Mouse (Mus musculus): ENCODE results near the gene Mfsd12. TPM values are rescaled to one million over a fixed set of nuclear protein-coding genes. Genes with fewer than 3 reads are reported as not detected.

Gene Mfsd12
- total RNA-seq, 1 experiment, result 28.7 TPM

GRCm38 (mm10) chr10:81322444-81322843 is 34.8 kb upstream of the Mfsd12 start:
- TF ChIP-seq ZNF384 (IDR thresholded peaks at IDR 0.05; ENCODE audit: low read depth, low read length) (no peak), CHD2 (IDR thresholded peaks at IDR 0.05; ENCODE audit: low read depth, low read length) (no peak), MAFK (IDR thresholded peaks at IDR 0.05; ENCODE audit: insufficient read depth, low read depth, low read length) (no peak), ZC3H11A (IDR thresholded peaks at IDR 0.05; ENCODE audit: borderline replicate concordance, low read depth, low read length) (no peak), HCFC1 (IDR thresholded peaks at IDR 0.05; ENCODE audit: borderline replicate concordance, insufficient read depth, low read length) (no peak)
- Histone ChIP-seq H3K9me3 (ENCODE audit: control insufficient read depth, insufficient read depth, low read depth, low read length) (no peaks in the 10 kb centered on the region), H3K4me3 (ENCODE audit: insufficient read depth in 1 of 2, low read depth in 1 of 2, low read length in 2 of 2, poor library complexity in 1 of 2, severe bottlenecking in 1 of 2) (peak overlapping the region in 1 of 2 experiments; percentile 60; a peak in 1 of 4 replicates), H3K9ac (ENCODE audit: insufficient read depth, low read depth, low read length, poor library complexity, severe bottlenecking) (0 out of 2 replicates have a peak overlapping the region, but pooled peaks have one; percentile 13), H3K36me3 (ENCODE audit: control insufficient read depth, insufficient read depth, low read length, poor library complexity, severe bottlenecking) (peaks cover 59% of the 10 kb centered on the region), H3K27ac (ENCODE audit: insufficient read depth, low read depth, low read length, poor library complexity, severe bottlenecking) (0 out of 2 replicates have a peak overlapping the region, but pooled peaks have one; percentile 8), H3K4me1 (ENCODE audit: control insufficient read depth in 2 of 2, insufficient read depth in 2 of 2, low read length in 2 of 2, poor library complexity in 1 of 2) (peaks cover 0 to 20% of the 10 kb centered on the region in 2 experiments; a peak in 2 of 4 replicates)
- no peak for DNase-seq (ENCODE audit: low read depth, low spot score)
- in situ Hi-C loops (cut with MboI; ENCODE audit: low sequenced_read_pairs in 2 of 2, unreplicated experiment in 2 of 2), result no loop called here

- no peak for TF ChIP-seq CHD2 (IDR thresholded peaks at IDR 0.05; ENCODE audit: low read depth, low read length)
- no peak for TF ChIP-seq ZC3H11A (IDR thresholded peaks at IDR 0.05; ENCODE audit: borderline replicate concordance, low read depth, low read length)
- TF ChIP-seq HCFC1 (IDR thresholded peaks at IDR 0.05; ENCODE audit: borderline replicate concordance, insufficient read depth, low read length), result no peak
- no peak for TF ChIP-seq ZNF384 (IDR thresholded peaks at IDR 0.05; ENCODE audit: low read depth, low read length)
- TF ChIP-seq MAFK (IDR thresholded peaks at IDR 0.05; ENCODE audit: insufficient read depth, low read depth, low read length), result no peak
- Histone ChIP-seq H3K4me3 (ENCODE audit: insufficient read depth in 1 of 2, low read depth in 1 of 2, low read length in 2 of 2, poor library complexity in 1 of 2, severe bottlenecking in 1 of 2) (no peak overlapping the region), H3K36me3 (ENCODE audit: control insufficient read depth, insufficient read depth, low read length, poor library complexity, severe bottlenecking) (peaks cover 56% of the 10 kb centered on the region), H3K9me3 (ENCODE audit: control insufficient read depth, insufficient read depth, low read depth, low read length) (no peaks in the 10 kb centered on the region), H3K27ac (ENCODE audit: insufficient read depth, low read depth, low read length, poor library complexity, severe bottlenecking) (no peak overlapping the region), H3K4me1 (ENCODE audit: control insufficient read depth in 2 of 2, insufficient read depth in 2 of 2, low read length in 2 of 2, poor library complexity in 1 of 2) (peaks cover 1 to 20% of the 10 kb centered on the region in 2 experiments; a peak in 3 of 4 replicates), H3K9ac (ENCODE audit: insufficient read depth, low read depth, low read length, poor library complexity, severe bottlenecking) (no peak overlapping the region)
- no peak for DNase-seq (ENCODE audit: low read depth, low spot score)
- in situ Hi-C loops (cut with MboI; ENCODE audit: low sequenced_read_pairs in 2 of 2, unreplicated experiment in 2 of 2), result no loop called here
Observed at GRCm38 (mm10) chr10:81323141-81323775, 34.0 kb upstream of the Mfsd12 start.

- in situ Hi-C loops (cut with MboI; ENCODE audit: low sequenced_read_pairs in 2 of 2, unreplicated experiment in 2 of 2), result no loop called here
- H3K27ac ChIP-seq (ENCODE audit: insufficient read depth, low read depth, low read length, poor library complexity, severe bottlenecking), result no peak overlapping the region
- no peak for TF ChIP-seq ZNF384 (IDR thresholded peaks at IDR 0.05; ENCODE audit: low read depth, low read length)
- TF ChIP-seq MAFK (IDR thresholded peaks at IDR 0.05; ENCODE audit: insufficient read depth, low read depth, low read length), result no peak
- no peak for TF ChIP-seq ZC3H11A (IDR thresholded peaks at IDR 0.05; ENCODE audit: borderline replicate concordance, low read depth, low read length)
- no peak for TF ChIP-seq CHD2 (IDR thresholded peaks at IDR 0.05; ENCODE audit: low read depth, low read length)
- TF ChIP-seq HCFC1 (IDR thresholded peaks at IDR 0.05; ENCODE audit: borderline replicate concordance, insufficient read depth, low read length), result no peak
Observed at GRCm38 (mm10) chr10:81323791-81324530, 33.3 kb upstream of the Mfsd12 start.

GRCm38 (mm10) chr10:81325176-81325575 is 32.1 kb upstream of the Mfsd12 start:
- H3K9ac ChIP-seq (ENCODE audit: insufficient read depth, low read depth, low read length, poor library complexity, severe bottlenecking), result no peak overlapping the region
- no peak for DNase-seq (ENCODE audit: low read depth, low spot score)
- H3K36me3 ChIP-seq (ENCODE audit: control insufficient read depth, insufficient read depth, low read length, poor library complexity, severe bottlenecking), result peaks cover 51% of the 10 kb centered on the region
- TF ChIP-seq MAFK (IDR thresholded peaks at IDR 0.05; ENCODE audit: insufficient read depth, low read depth, low read length), result no peak
- no peak for TF ChIP-seq CHD2 (IDR thresholded peaks at IDR 0.05; ENCODE audit: low read depth, low read length)
- no peak for TF ChIP-seq ZC3H11A (IDR thresholded peaks at IDR 0.05; ENCODE audit: borderline replicate concordance, low read depth, low read length)
- H3K4me1 ChIP-seq (ENCODE audit: control insufficient read depth in 2 of 2, insufficient read depth in 2 of 2, low read length in 2 of 2, poor library complexity in 1 of 2), result peaks cover 5 to 25% of the 10 kb centered on the region in 2 experiments; a peak in 3 of 4 replicates
- H3K9me3 ChIP-seq (ENCODE audit: control insufficient read depth, insufficient read depth, low read depth, low read length), result no peaks in the 10 kb centered on the region
- H3K4me3 ChIP-seq (ENCODE audit: insufficient read depth in 1 of 2, low read depth in 1 of 2, low read length in 2 of 2, poor library complexity in 1 of 2, severe bottlenecking in 1 of 2), result no peak overlapping the region
- in situ Hi-C loops (cut with MboI; ENCODE audit: low sequenced_read_pairs in 2 of 2, unreplicated experiment in 2 of 2), result no loop called here
- H3K27ac ChIP-seq (ENCODE audit: insufficient read depth, low read depth, low read length, poor library complexity, severe bottlenecking), result no peak overlapping the region

More at GRCm38 (mm10) chr10:81323791-81324530, 33.3 kb upstream of the Mfsd12 start:
- no peak overlapping the region for H3K9ac ChIP-seq (ENCODE audit: insufficient read depth, low read depth, low read length, poor library complexity, severe bottlenecking)
- DNase-seq (ENCODE audit: low read depth, low spot score), result no peak
- peaks cover 5 to 25% of the 10 kb centered on the region in 2 experiments; a peak in 3 of 4 replicates for H3K4me1 ChIP-seq (ENCODE audit: control insufficient read depth in 2 of 2, insufficient read depth in 2 of 2, low read length in 2 of 2, poor library complexity in 1 of 2)
- peaks cover 51% of the 10 kb centered on the region for H3K36me3 ChIP-seq (ENCODE audit: control insufficient read depth, insufficient read depth, low read length, poor library complexity, severe bottlenecking)
- no peaks in the 10 kb centered on the region for H3K9me3 ChIP-seq (ENCODE audit: control insufficient read depth, insufficient read depth, low read depth, low read length)
- no peak overlapping the region for H3K4me3 ChIP-seq (ENCODE audit: insufficient read depth in 1 of 2, low read depth in 1 of 2, low read length in 2 of 2, poor library complexity in 1 of 2, severe bottlenecking in 1 of 2)

Data from ES-E14 (cell line).